Mouse (Mus musculus): Measurements from ENCODE around the gene C1qtnf6.

The C1qtnf6 gene

GRCm38 (mm10) chr15:78544561-78545001 lies 13.4 kb upstream of the C1qtnf6 start, which contains the start of gene Sstr3:
Gene Sstr3, minus strand, starts transcription at chr15:78544685.
- DNase-seq (ENCODE audit: low spot score in 2 of 2), result peak in 1 of 2 experiments; percentile 45

GRCm38 (mm10) chr15:78544041-78544440 lies 12.8 kb upstream of the C1qtnf6 start:
- no peak for DNase-seq (ENCODE audit: low spot score in 2 of 2)

- DNase-seq (ENCODE audit: low spot score in 2 of 2), result no peak
Observed at GRCm38 (mm10) chr15:78542767-78543303, 11.6 kb upstream of the C1qtnf6 start.

- no peak for DNase-seq (ENCODE audit: low spot score in 2 of 2)
Observed at GRCm38 (mm10) chr15:78542098-78542766, 11.0 kb upstream of the C1qtnf6 start.

- no peak for DNase-seq (ENCODE audit: low spot score in 2 of 2)
Observed at GRCm38 (mm10) chr15:78541606-78542005, 10.4 kb upstream of the C1qtnf6 start.

GRCm38 (mm10) chr15:78541036-78541435 lies 9.8 kb upstream of the C1qtnf6 start:
- DNase-seq (ENCODE audit: low spot score in 2 of 2), result no peak

- DNase-seq (ENCODE audit: low spot score in 2 of 2), result no peak
Observed at GRCm38 (mm10) chr15:78535723-78536421, 4.7 kb upstream of the C1qtnf6 start.

- no peak for DNase-seq (ENCODE audit: low spot score in 2 of 2)
Observed at GRCm38 (mm10) chr15:78533346-78533835, 2.2 kb upstream of the C1qtnf6 start.

GRCm38 (mm10) chr15:78532566-78533345 lies 1.5 kb upstream of the C1qtnf6 start:
- DNase-seq (ENCODE audit: low spot score in 2 of 2), result no peak

GRCm38 (mm10) chr15:78531901-78532469 lies 769 bp upstream of the C1qtnf6 start:
- DNase-seq (ENCODE audit: low spot score in 2 of 2), result peak; percentile 98 to 99

- no peak for DNase-seq (ENCODE audit: low spot score in 2 of 2)
Observed at GRCm38 (mm10) chr15:78531451-78531720, 170 bp upstream of the C1qtnf6 start.

GRCm38 (mm10) chr15:78530141-78530540 lies 1.1 kb downstream of the C1qtnf6 start:
- DNase-seq (ENCODE audit: low spot score in 2 of 2), result no peak

- peak; percentile 53 to 67 for DNase-seq (ENCODE audit: low spot score in 2 of 2)
Observed at GRCm38 (mm10) chr15:78529428-78529990, 1.7 kb downstream of the C1qtnf6 start.

GRCm38 (mm10) chr15:78528726-78529411 lies 2.3 kb downstream of the C1qtnf6 start:
- DNase-seq (ENCODE audit: low spot score in 2 of 2), result no peak

- DNase-seq (ENCODE audit: low spot score in 2 of 2), result no peak
Observed at GRCm38 (mm10) chr15:78527973-78528372, 3.2 kb downstream of the C1qtnf6 start.

- no peak for DNase-seq (ENCODE audit: low spot score in 2 of 2)
Observed at GRCm38 (mm10) chr15:78524163-78524562, 7.1 kb downstream of the C1qtnf6 start.

- no peak for DNase-seq (ENCODE audit: low spot score in 2 of 2)
Observed at GRCm38 (mm10) chr15:78521892-78522291, 9.3 kb downstream of the C1qtnf6 start.

GRCm38 (mm10) chr15:78521331-78521730 lies 9.9 kb downstream of the C1qtnf6 start:
- no peak for DNase-seq (ENCODE audit: low spot score in 2 of 2)

- no peak for DNase-seq (ENCODE audit: low spot score in 2 of 2)
Observed at GRCm38 (mm10) chr15:78520112-78520715, 11.0 kb downstream of the C1qtnf6 start.

- DNase-seq (ENCODE audit: low spot score in 2 of 2), result no peak
Observed at GRCm38 (mm10) chr15:78518221-78518620, 13.0 kb downstream of the C1qtnf6 start.
